In genomic region chr9:57598851-57599563, GRCm38 (mm10) we compare ENCODE assay signal across 15 mouse cellular contexts. TPM values are rescaled to one million over a fixed set of nuclear protein-coding genes. Genes with fewer than 3 reads are reported as not detected.
A peak's percentile ranks its signal among the peaks of the same experiment; 100 is the strongest.
DNase-seq lines count a peak whose midpoint lies in the region; ATAC-seq lines count a peak whose summit lies in the region.
"Had no signal": no experiment of that assay in that cellular context is flagged by ENCODE, and none has a peak within 500 bp of the region (broad histone marks: within the 10 kb centered on the region; RNA-seq: fewer than 3 reads in every experiment).

No protein-coding gene starts in this region.

- DNase-seq in cerebellum, postnatal 10 days: peak; percentile 59 to 65
- DNase-seq in cerebellum, postnatal 36 days: no peak
- peak; percentile 23 for DNase-seq in neural tube, embryonic 10.5 days (ENCODE audit: extremely low spot score, low spot score)
- peak; percentile 89 for DNase-seq in midbrain, embryonic 11.5 days (ENCODE audit: low spot score, missing footprints)
- no peak for DNase-seq in adrenal gland, postnatal 25 days
- DNase-seq in cerebellum, postnatal 4 days (ENCODE audit: low spot score in 2 of 2): no peak
- no peak for DNase-seq in lung, postnatal 10 days
- DNase-seq: lung, embryonic 14.5 days; spleen, adult 18-20 months; thymus, adult 18-20 months had no signal

- 68% methylated on average over 8 of the region's 8 CpGs for WGBS in neural tube, embryonic 15.5 days
- WGBS in midbrain, embryonic 11.5 days: 32% methylated on average over 8 of the region's 8 CpGs

- no peaks in the 10 kb centered on the region for H3K9me3 ChIP-seq in neural tube, embryonic 15.5 days (replicated peaks)
- no peaks in the 10 kb centered on the region for H3K9me3 ChIP-seq in midbrain, embryonic 11.5 days (ENCODE audit: control insufficient read depth, low read length)
- H3K9me3 ChIP-seq: embryonic facial prominence, embryonic 13.5 days; heart, embryonic 15.5 days had no signal

- no peak overlapping the region for H3K4me2 ChIP-seq in neural tube, embryonic 15.5 days
- no peak overlapping the region for H3K4me2 ChIP-seq in midbrain, embryonic 11.5 days
- H3K4me2 ChIP-seq: embryonic facial prominence, embryonic 13.5 days; heart, embryonic 15.5 days; lung, embryonic 14.5 days had no signal

- peaks cover 20% of the 10 kb centered on the region; the same call in 1 of the 2 replicates for H3K4me1 ChIP-seq in neural tube, embryonic 15.5 days
- peaks cover 35% of the 10 kb centered on the region for H3K4me1 ChIP-seq in midbrain, embryonic 11.5 days (ENCODE audit: control insufficient read depth, insufficient read depth, low read length)
- H3K4me1 ChIP-seq: embryonic facial prominence, embryonic 13.5 days had no signal

- no peak overlapping the region for H3K27ac ChIP-seq in neural tube, embryonic 15.5 days (replicated peaks)
- peak overlapping the region; percentile 31 for H3K27ac ChIP-seq in midbrain, embryonic 11.5 days (ENCODE audit: low read depth, low read length)
- H3K27ac ChIP-seq: embryonic facial prominence, embryonic 13.5 days; heart, embryonic 15.5 days had no signal

- ATAC-seq in neural tube, embryonic 15.5 days (ENCODE audit: low FRiP score): no peak
- peak; percentile 74 for ATAC-seq in midbrain, embryonic 11.5 days (ENCODE audit: low FRiP score)

- H3K27me3 ChIP-seq in neural tube, embryonic 15.5 days (replicated peaks): no peaks in the 10 kb centered on the region
- no peaks in the 10 kb centered on the region for H3K27me3 ChIP-seq in midbrain, embryonic 11.5 days (ENCODE audit: control insufficient read depth, insufficient read depth, low read length)
- H3K27me3 ChIP-seq: embryonic facial prominence, embryonic 13.5 days had no signal

- no peak overlapping the region for H3K9ac ChIP-seq in neural tube, embryonic 15.5 days (replicated peaks)
- H3K9ac ChIP-seq in midbrain, embryonic 11.5 days (ENCODE audit: low read length): no peak overlapping the region
- H3K9ac ChIP-seq: embryonic facial prominence, embryonic 13.5 days; heart, embryonic 15.5 days; lung, embryonic 14.5 days had no signal

- H3K36me3 ChIP-seq in neural tube, embryonic 15.5 days: peaks cover 20% of the 10 kb centered on the region
- H3K36me3 ChIP-seq in midbrain, embryonic 11.5 days (ENCODE audit: control insufficient read depth, insufficient read depth, low read length): no peaks in the 10 kb centered on the region

- no peak overlapping the region for H3K4me3 ChIP-seq in neural tube, embryonic 15.5 days (replicated peaks)
- H3K4me3 ChIP-seq in midbrain, embryonic 11.5 days (ENCODE audit: low read depth, low read length): no peak overlapping the region
- H3K4me3 ChIP-seq: embryonic facial prominence, embryonic 13.5 days; heart, embryonic 15.5 days had no signal

RNA-seq across cellular contexts. Expression of gene Cplx3, which starts 7.1 kb away (rescaled TPM):
- polyA plus RNA-seq in neural tube, embryonic 15.5 days (2015; fragmentation: Nextera tagmentation; extraction: Ambion mirVana): 0.11 and 0.23 TPM in 2 replicates
- polyA plus RNA-seq in midbrain, embryonic 11.5 days (2014; fragmentation: Nextera tagmentation; extraction: Ambion mirVana): 3.0 and 3.1 TPM in 2 replicates
- not detected in 2 replicates for total RNA-seq in adrenal gland, postnatal 25 days (2021)
- total RNA-seq: gastrocnemius, adult 8-10 months had no signal
- polyA plus RNA-seq: embryonic facial prominence, embryonic 13.5 days; heart, embryonic 15.5 days; lung, embryonic 14.5 days had no signal

RNA-seq across cellular contexts. Expression of gene Ulk3, which starts 9.8 kb away (rescaled TPM):
- polyA plus RNA-seq in neural tube, embryonic 15.5 days (2015; fragmentation: Nextera tagmentation; extraction: Ambion mirVana): 32.1 and 36.5 TPM in 2 replicates
- polyA plus RNA-seq in midbrain, embryonic 11.5 days (2014; fragmentation: Nextera tagmentation; extraction: Ambion mirVana): 7.3 and 8.1 TPM in 2 replicates
- total RNA-seq in adrenal gland, postnatal 25 days (2021): 18.3 and 27.5 TPM in 2 replicates

RNA-seq across cellular contexts. Expression of gene Lman1l, which starts 21.6 kb away (rescaled TPM):
- polyA plus RNA-seq in neural tube, embryonic 15.5 days (2015; fragmentation: Nextera tagmentation; extraction: Ambion mirVana): not detected in 2 replicates
- 0.08 TPM in 1 of 2 replicates, not detected in the other for polyA plus RNA-seq in midbrain, embryonic 11.5 days (2014; fragmentation: Nextera tagmentation; extraction: Ambion mirVana)
- total RNA-seq in adrenal gland, postnatal 25 days (2021): not detected in 2 replicates
- total RNA-seq: gastrocnemius, adult 8-10 months; left cerebral cortex, postnatal 36 days had no signal
- polyA plus RNA-seq: embryonic facial prominence, embryonic 13.5 days; heart, embryonic 15.5 days; lung, embryonic 14.5 days had no signal

RNA-seq across cellular contexts. Expression of gene Scamp2, which starts 38.3 kb away (rescaled TPM):
- 43.5 and 48.5 TPM in 2 replicates for polyA plus RNA-seq in neural tube, embryonic 15.5 days (2015; fragmentation: Nextera tagmentation; extraction: Ambion mirVana)
- 58.2 and 62.6 TPM in 2 replicates for polyA plus RNA-seq in midbrain, embryonic 11.5 days (2014; fragmentation: Nextera tagmentation; extraction: Ambion mirVana)
- 54.6 and 67.0 TPM in 2 replicates for total RNA-seq in adrenal gland, postnatal 25 days (2021)

RNA-seq across cellular contexts. Expression of gene Mpi, which starts 46.4 kb away (rescaled TPM):
- polyA plus RNA-seq in neural tube, embryonic 15.5 days (2015; fragmentation: Nextera tagmentation; extraction: Ambion mirVana): 75.8 and 81.7 TPM in 2 replicates
- polyA plus RNA-seq in midbrain, embryonic 11.5 days (2014; fragmentation: Nextera tagmentation; extraction: Ambion mirVana): 49.8 and 54.0 TPM in 2 replicates
- total RNA-seq in adrenal gland, postnatal 25 days (2021): 37.2 and 46.9 TPM in 2 replicates

Comparison
In these comparisons a context has a peak if more than half of its experiments do, and no peak if none do; other contexts are left out.
1. DNase-seq: peak in cerebellum, postnatal 10 days (2 of 2), neural tube, embryonic 10.5 days (single experiment) and midbrain, embryonic 11.5 days (single experiment); none in cerebellum, postnatal 36 days (0 of 2), adrenal gland, postnatal 25 days (single experiment), cerebellum, postnatal 4 days (0 of 2) and lung, postnatal 10 days (single experiment).